Mouse (Mus musculus) granulocyte monocyte progenitor cell, adult 5-6 weeks (primary cell): ENCODE results near the gene Hapln2. TPM values are rescaled to one million over a fixed set of nuclear protein-coding genes. Genes with fewer than 3 reads are reported as not detected.
A peak's percentile ranks its signal among the peaks of the same experiment; 100 is the strongest.

Source experiments
- ATAC-seq: replicated peaks from 2 replicates; pipeline ENCODE4 v1.8.0; 2016; ENCODE audit warnings: mild to moderate bottlenecking, moderate TSS enrichment, inconsistent platforms; ENCODE audit not compliant: poor library complexity, severe bottlenecking
- total RNA-seq, 2 experiments: library from RNA; stranded (forward) in 1 of 2; stranded (reverse) in 1 of 2; fragments of 200-712, 200-1000 nt in 1 of 2; fragments of >200 nt in 1 of 2; fragmentation: Nextera tagmentation in 1 of 2; gene quantifications; 2 replicates each; pipeline ENCODE4 v1.2.3; 2014 to 2017

Gene Hapln2
- total RNA-seq (2014; fragmentation: Nextera tagmentation) (not detected in 2 replicates), total RNA-seq (2017) (not detected in 2 replicates)

- ATAC-seq, result no peak
These were observed at the start of gene Hapln2 for GRCm38 (mm10) chr3:88027434-88028186. TSS of gene Hapln2 (minus strand) at chr3:88027583.

GRCm38 (mm10) chr3:88074766-88075165, 47.4 kb upstream of the Hapln2 start:
- ATAC-seq, result no peak

- ATAC-seq, result no peak
These were observed 47.0 kb upstream of the Hapln2 start for GRCm38 (mm10) chr3:88074351-88074750.

DNA sequence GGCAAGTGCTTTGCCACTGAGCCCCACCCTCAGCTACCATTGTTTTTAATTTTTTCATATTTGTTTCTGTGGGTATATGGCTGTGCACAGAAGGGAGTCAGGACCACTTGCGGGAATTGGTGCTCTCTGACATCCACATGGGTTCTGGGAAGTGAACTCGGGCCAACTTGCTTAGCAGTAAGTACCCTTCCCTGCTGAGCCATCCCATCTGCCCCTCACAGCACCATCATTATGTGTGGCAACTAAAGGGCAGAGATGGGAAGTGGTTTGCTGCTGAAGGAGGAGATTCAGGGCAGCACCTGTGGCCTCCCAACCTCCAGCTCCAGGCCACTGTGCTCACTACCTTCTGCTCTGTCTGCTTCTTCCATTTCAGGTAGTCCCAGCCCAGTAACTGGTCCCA, 46.2 kb upstream of the Hapln2 start:
- no peak for ATAC-seq

GRCm38 (mm10) chr3:88071783-88072182, 44.4 kb upstream of the Hapln2 start:
- peak; percentile 89 for ATAC-seq

DNA sequence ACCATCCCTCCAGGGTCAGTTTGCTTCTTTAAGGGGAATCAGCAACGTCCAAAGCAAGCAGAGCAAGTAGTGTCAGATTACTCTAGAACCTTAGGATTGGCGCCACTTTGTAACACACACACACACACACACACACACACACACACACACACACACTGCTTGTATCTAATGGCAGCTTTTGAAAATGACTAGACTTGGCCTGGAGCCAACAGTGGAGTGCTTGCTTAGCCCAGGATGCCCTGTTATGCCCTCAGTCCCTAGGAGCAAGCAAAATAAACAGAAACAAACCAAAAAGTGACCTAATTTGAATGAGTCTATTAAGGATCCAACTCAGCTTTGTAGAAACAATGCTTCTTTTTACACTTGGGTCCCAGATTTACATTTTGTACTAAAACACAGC, 41.0 kb upstream of the Hapln2 start:
- ATAC-seq, result no peak

- ATAC-seq, result peak; percentile 85
These were observed 30.7 kb upstream of the Hapln2 start, which contains the start of gene Naxe for GRCm38 (mm10) chr3:88057902-88058696. TSS of gene Naxe (minus strand) at chr3:88058495.

GRCm38 (mm10) chr3:88057030-88057429, 29.6 kb upstream of the Hapln2 start:
- ATAC-seq, result no peak

- no peak for ATAC-seq
These were observed 22.1 kb upstream of the Hapln2 start for GRCm38 (mm10) chr3:88049532-88049931.

DNA sequence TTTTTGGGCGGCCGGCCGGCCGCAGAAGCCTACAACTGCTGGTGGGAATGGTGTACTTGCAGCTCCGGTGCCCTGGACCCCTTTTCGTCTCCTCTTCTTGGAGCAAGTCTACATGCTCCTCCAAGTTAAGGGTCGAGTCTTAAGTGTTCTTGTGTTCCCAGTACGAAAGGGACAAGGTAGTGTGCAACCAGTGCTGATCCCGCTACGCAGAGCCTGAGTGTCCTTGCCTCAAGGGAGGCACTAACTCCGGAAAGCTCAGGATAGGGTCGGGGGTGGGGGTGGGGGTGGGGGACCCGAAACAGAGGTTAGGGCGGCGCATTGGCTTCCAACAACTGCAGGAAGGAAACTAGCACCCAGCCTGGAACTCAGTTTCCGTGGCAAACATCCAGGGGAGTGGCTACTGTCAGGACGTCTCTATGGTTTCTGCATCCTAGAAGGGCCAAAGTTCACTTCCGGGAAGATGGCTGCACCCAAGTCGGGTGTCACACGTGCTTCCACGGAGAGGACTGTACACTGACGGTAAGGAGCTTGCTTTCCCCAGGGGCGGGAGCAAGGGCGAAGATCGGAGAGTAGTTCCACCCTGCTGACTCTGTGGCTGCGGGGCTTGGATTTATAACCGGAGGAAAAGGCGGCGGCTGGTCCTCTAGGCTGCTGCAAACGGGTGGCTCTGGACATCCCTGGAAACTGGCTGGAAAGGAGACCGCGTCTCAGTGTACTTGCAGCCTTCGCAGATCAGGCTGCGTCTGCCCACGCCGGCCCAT, 15.5 kb upstream of the Hapln2 start, which contains the start of gene Gpatch4:
TSS of gene Gpatch4 (plus strand) at position 448 of the 761 bp plus-strand sequence.
- peak; percentile 99 for ATAC-seq

DNA sequence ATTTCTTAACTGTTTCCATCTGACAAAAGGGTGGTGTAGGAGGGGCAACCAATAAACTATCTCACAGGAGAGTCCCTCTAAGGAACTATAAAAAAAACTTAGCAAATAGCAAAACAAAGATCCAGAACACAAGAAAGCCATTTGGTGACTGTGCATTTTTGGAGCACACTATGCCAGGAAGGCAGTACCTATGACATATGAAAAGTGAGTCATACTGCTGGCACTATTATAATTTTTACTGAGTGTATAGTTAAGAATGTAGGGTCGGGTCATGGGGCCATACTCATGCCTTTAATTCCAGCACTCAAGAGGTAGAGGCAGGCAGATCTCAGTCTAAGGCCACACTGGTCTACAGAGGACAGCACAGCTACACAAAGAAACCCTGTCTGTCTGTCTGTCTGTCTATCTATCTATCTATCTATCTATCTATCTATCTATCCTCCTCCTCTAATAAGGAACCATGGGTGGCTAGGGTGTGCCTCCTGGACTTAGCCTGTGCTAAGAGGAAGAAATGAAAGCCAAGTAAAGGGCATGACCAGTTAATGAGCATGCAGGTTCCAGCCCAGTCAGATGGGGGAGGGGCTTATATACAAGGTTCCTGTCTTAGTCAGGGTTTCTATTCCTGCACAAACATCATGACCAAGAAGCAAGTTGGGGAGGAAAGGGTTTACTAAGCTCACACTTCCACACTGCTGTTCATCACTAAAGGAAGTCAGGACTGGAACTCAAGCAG, 8.3 kb upstream of the Hapln2 start:
- ATAC-seq, result peak; percentile 48; the same call in 1 of the 2 replicates

DNA sequence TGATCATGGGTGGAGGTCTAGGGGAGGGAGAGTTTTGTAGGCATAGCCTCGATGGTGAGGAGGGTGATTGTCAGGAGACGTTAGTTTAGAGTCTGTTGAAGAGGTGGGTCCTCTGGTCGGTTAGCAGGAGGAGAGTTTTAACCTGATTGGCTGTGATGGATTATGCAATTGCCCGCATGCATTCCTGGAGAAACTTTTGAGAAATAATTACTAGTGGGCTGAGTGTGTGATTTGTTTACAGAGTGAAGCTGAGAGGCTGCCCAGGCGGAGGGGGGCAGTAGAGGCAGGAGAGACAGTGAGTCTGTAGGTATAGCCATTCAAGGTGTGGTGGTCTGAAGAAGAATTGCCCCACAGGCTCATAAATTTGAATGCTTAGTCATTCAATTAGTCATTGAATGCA, 6.1 kb upstream of the Hapln2 start:
- no peak for ATAC-seq

DNA sequence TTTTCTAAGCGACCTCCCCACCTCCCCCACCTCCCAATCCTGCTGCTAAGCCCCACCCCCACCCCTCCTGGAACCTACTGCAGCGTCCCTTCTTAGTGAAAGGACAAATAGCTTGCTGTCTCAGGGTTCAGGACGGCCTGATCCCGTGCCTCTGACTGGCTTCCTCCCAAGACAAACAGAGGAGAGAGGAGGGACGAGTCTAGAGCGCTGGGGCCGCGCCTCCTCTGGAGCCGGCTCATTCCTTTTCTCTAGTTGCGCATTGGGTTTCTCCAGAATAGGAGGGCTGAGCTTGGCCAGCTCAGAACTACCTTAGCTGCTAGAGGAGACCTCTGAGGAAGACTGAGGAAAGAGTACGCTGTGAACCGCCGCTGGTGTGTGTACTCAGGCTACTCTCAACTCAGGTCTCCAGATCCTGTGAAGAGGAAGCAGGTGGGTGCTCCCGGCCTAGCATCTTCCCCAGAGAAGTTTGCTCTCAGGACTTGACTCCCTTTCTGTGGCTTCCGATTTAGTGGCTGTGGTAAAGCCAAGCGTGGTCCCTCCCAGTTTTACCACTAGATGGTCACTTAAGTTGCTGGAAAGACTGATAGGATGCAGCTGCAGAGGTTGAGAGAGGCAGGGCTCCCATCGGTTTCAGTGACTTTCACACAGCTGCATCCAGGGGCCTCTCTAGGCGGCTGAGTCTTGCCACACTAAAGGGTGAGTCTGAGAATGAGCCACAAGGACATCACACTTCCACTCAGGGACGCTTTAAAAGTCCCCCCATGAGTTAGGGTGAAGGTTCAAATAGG, 3.4 kb upstream of the Hapln2 start:
- ATAC-seq, result peak; percentile 49

GRCm38 (mm10) chr3:88026823-88027222, 560 bp downstream of the Hapln2 start:
- no peak for ATAC-seq

DNA sequence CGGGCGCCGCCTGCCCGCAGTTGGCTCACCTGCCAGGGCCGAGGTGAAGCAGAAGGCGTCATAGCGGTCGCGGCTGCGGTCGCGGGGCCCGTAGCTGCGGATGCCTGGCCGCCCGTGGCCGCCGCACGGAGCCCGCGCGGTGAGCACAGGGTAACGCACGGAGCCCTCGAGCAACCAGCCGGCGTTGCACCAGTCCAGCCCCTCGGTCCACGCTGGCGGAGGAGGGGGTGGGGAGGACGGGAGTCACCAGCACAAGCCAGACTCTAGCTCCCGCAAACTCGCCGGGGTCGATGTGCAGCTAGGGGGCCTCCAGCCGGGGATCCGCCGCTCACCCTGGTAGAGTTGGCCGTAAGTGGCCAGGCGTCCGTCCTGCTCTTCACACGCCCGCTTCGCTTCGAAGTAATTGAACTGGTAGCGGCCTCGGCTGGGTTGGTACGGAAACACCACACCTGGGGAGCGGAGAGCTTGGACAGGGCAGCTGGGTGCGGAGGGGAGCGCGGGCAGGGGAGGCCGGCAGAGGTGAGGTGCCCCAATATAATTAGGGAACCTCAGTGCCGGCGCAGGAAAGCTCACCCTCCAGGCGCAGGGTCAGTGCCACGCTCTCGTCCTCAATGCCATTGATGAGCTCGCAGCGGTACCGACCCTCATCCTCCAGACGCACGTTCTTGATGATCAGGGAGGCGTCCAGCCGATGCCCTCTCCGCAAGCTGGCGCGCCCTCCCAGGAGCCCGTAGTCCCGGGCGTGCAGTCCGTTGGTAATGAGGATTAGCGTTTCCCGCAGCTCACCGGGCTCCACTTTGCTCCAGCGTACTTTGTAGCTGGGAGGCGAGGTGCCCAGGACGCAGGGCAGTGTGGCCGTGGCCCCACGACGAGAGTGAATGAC, 4.0 kb downstream of the Hapln2 start:
- peak; percentile 51 for ATAC-seq

GRCm38 (mm10) chr3:88022322-88023191, 4.8 kb downstream of the Hapln2 start:
- peak; percentile 86 for ATAC-seq

DNA sequence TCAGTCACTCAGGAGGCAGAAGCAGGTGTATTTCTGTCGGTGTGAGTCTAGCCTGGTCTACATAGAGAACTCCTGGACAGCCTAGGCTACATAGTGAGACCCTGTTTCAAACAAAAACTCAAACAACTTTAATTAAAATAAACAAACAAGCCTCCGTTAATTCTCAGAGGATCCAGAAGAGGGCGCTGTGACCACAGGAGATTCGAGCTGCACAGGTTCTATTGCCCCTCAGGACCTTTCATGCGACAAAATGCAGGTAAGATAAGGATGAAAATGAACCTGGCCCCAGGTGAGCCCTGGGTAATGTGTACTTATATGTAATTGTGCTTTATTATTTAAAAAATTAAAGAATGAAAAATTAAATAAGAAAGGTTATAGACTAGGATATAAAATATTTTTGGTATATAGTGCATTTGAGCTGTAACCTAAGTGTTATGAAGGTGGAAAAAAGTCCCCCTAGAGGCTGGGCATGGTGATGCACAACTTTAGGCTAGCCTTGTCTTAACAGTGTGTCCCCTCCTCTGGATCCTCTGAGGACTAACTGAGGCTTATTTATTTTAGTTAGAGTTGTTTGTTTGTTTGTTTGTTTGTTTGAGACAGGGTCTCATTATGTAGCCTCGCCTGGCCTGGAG, 16.6 kb downstream of the Hapln2 start:
- ATAC-seq, result peak; percentile 58; the same call in 1 of the 2 replicates
